Mouse (Mus musculus): Measurements from ENCODE around the gene Speg. TPM values are rescaled to one million over a fixed set of nuclear protein-coding genes. Genes with fewer than 3 reads are reported as not detected.

The Speg gene
- polyA plus RNA-seq, 1 experiment from 2014 or later = 16.7 TPM

GRCm38 (mm10) chr1:75359346-75359745 is 15.8 kb upstream of the Speg start:
- H3K27me3 ChIP-seq (ENCODE audit: control insufficient read depth, insufficient read depth, low read length) = peaks cover 9% of the 10 kb centered on the region

GRCm38 (mm10) chr1:75360112-75361031 is 14.7 kb upstream of the Speg start, which contains the start of gene Des:
Gene Des, plus strand, starts transcription at chr1:75360329.
- Histone ChIP-seq H3K9me3 (replicated peaks; ENCODE audit: control insufficient read depth, low read length) (no peaks in the 10 kb centered on the region), H3K4me2 (ENCODE audit: low read depth, low read length) (peak within 1 kb of the TSS; percentile 67), H3K4me3 (ENCODE audit: low read depth, low read length) (peak within 1 kb of the TSS; percentile 30), H3K36me3 (replicated peaks; ENCODE audit: control insufficient read depth, insufficient read depth, low read depth, low read length) (no peaks in the 10 kb centered on the region), H3K9ac (replicated peaks; ENCODE audit: low read length) (peak within 1 kb of the TSS; percentile 27; the same call in 1 of the 2 replicates), H3K27ac (replicated peaks; ENCODE audit: low read depth, low read length) (no peak within 1 kb of the TSS), H3K27me3 (ENCODE audit: control insufficient read depth, insufficient read depth, low read length) (peaks cover 9% of the 10 kb centered on the region), H3K4me1 (ENCODE audit: control insufficient read depth, insufficient read depth, low read length) (peaks cover 3% of the 10 kb centered on the region; the same call in 1 of the 2 replicates)
- ATAC-seq (replicated peaks; ENCODE audit: insufficient number of reproducible peaks, low FRiP score, low TSS enrichment, low read depth) = peak; percentile 40; the same call in 1 of the 2 replicates
- 1% methylated on average over 80 of the region's 80 CpGs for WGBS
- peak; percentile 44 for DNase-seq (ENCODE audit: low spot score)

More at GRCm38 (mm10) chr1:75359346-75359745, 15.8 kb upstream of the Speg start:
- H3K9me3 ChIP-seq (replicated peaks; ENCODE audit: control insufficient read depth, low read length) = no peaks in the 10 kb centered on the region
- no peak overlapping the region for H3K4me3 ChIP-seq (ENCODE audit: low read depth, low read length)
- H3K4me1 ChIP-seq (ENCODE audit: control insufficient read depth, insufficient read depth, low read length) = peaks cover 3% of the 10 kb centered on the region; the same call in 1 of the 2 replicates
- WGBS = 71% methylated on average over 13 of the region's 13 CpGs
- no peak overlapping the region for H3K27ac ChIP-seq (replicated peaks; ENCODE audit: low read depth, low read length)
- H3K4me2 ChIP-seq (ENCODE audit: low read depth, low read length) = no peak overlapping the region
- 0 out of 2 replicates have a peak overlapping the region, but pooled peaks have one; percentile 4 for H3K9ac ChIP-seq (replicated peaks; ENCODE audit: low read length)
- no peaks in the 10 kb centered on the region for H3K36me3 ChIP-seq (replicated peaks; ENCODE audit: control insufficient read depth, insufficient read depth, low read depth, low read length)
- no peak for DNase-seq (ENCODE audit: low spot score)
- ATAC-seq (replicated peaks; ENCODE audit: insufficient number of reproducible peaks, low FRiP score, low TSS enrichment, low read depth) = no peak

- no peak overlapping the region for H3K9ac ChIP-seq (replicated peaks; ENCODE audit: low read length)
- peak overlapping the region; percentile 30; the same call in 1 of the 2 replicates for H3K4me3 ChIP-seq (ENCODE audit: low read depth, low read length)
- WGBS = 45% methylated on average over 4 of the region's 4 CpGs
- peaks cover 3% of the 10 kb centered on the region; the same call in 1 of the 2 replicates for H3K4me1 ChIP-seq (ENCODE audit: control insufficient read depth, insufficient read depth, low read length)
- no peaks in the 10 kb centered on the region for H3K36me3 ChIP-seq (replicated peaks; ENCODE audit: control insufficient read depth, insufficient read depth, low read depth, low read length)
- H3K9me3 ChIP-seq (replicated peaks; ENCODE audit: control insufficient read depth, low read length) = no peaks in the 10 kb centered on the region
- DNase-seq (ENCODE audit: low spot score) = no peak
- no peak for ATAC-seq (replicated peaks; ENCODE audit: insufficient number of reproducible peaks, low FRiP score, low TSS enrichment, low read depth)
- no peak overlapping the region for H3K27ac ChIP-seq (replicated peaks; ENCODE audit: low read depth, low read length)
- H3K4me2 ChIP-seq (ENCODE audit: low read depth, low read length) = peak overlapping the region; percentile 67; the same call in 1 of the 2 replicates
- peaks cover 9% of the 10 kb centered on the region for H3K27me3 ChIP-seq (ENCODE audit: control insufficient read depth, insufficient read depth, low read length)
Measured at GRCm38 (mm10) chr1:75361123-75361522, 14.0 kb upstream of the Speg start.

- Histone ChIP-seq H3K9ac (replicated peaks; ENCODE audit: low read length) (no peak overlapping the region), H3K4me3 (ENCODE audit: low read depth, low read length) (no peak overlapping the region), H3K27me3 (ENCODE audit: control insufficient read depth, insufficient read depth, low read length) (peaks cover 9% of the 10 kb centered on the region), H3K9me3 (replicated peaks; ENCODE audit: control insufficient read depth, low read length) (no peaks in the 10 kb centered on the region), H3K36me3 (replicated peaks; ENCODE audit: control insufficient read depth, insufficient read depth, low read depth, low read length) (no peaks in the 10 kb centered on the region), H3K4me2 (ENCODE audit: low read depth, low read length) (no peak overlapping the region), H3K27ac (replicated peaks; ENCODE audit: low read depth, low read length) (no peak overlapping the region), H3K4me1 (ENCODE audit: control insufficient read depth, insufficient read depth, low read length) (peaks cover 3% of the 10 kb centered on the region; the same call in 1 of the 2 replicates)
- WGBS = 40% methylated on average over 4 of the region's 4 CpGs
- ATAC-seq (replicated peaks; ENCODE audit: insufficient number of reproducible peaks, low FRiP score, low TSS enrichment, low read depth) = no peak
- no peak for DNase-seq (ENCODE audit: low spot score)
Measured at GRCm38 (mm10) chr1:75361750-75362149, 13.3 kb upstream of the Speg start.

GRCm38 (mm10) chr1:75363868-75364267 is 11.2 kb upstream of the Speg start:
- no peak for ATAC-seq (replicated peaks; ENCODE audit: insufficient number of reproducible peaks, low FRiP score, low TSS enrichment, low read depth)
- Histone ChIP-seq H3K4me2 (ENCODE audit: low read depth, low read length) (no peak overlapping the region), H3K36me3 (replicated peaks; ENCODE audit: control insufficient read depth, insufficient read depth, low read depth, low read length) (no peaks in the 10 kb centered on the region), H3K9me3 (replicated peaks; ENCODE audit: control insufficient read depth, low read length) (no peaks in the 10 kb centered on the region), H3K4me3 (ENCODE audit: low read depth, low read length) (no peak overlapping the region), H3K9ac (replicated peaks; ENCODE audit: low read length) (no peak overlapping the region), H3K4me1 (ENCODE audit: control insufficient read depth, insufficient read depth, low read length) (peaks cover 3% of the 10 kb centered on the region; the same call in 1 of the 2 replicates), H3K27me3 (ENCODE audit: control insufficient read depth, insufficient read depth, low read length) (peaks cover 9% of the 10 kb centered on the region), H3K27ac (replicated peaks; ENCODE audit: low read depth, low read length) (no peak overlapping the region)
- DNase-seq (ENCODE audit: low spot score) = no peak
- WGBS = 92% methylated on average over 3 of the region's 3 CpGs

- Histone ChIP-seq H3K27me3 (ENCODE audit: control insufficient read depth, insufficient read depth, low read length) (peaks cover 3% of the 10 kb centered on the region; the same call in 1 of the 2 replicates), H3K9me3 (replicated peaks; ENCODE audit: control insufficient read depth, low read length) (no peaks in the 10 kb centered on the region), H3K9ac (replicated peaks; ENCODE audit: low read length) (no peak overlapping the region), H3K4me3 (ENCODE audit: low read depth, low read length) (no peak overlapping the region), H3K27ac (replicated peaks; ENCODE audit: low read depth, low read length) (no peak overlapping the region), H3K4me1 (ENCODE audit: control insufficient read depth, insufficient read depth, low read length) (no peaks in the 10 kb centered on the region), H3K36me3 (replicated peaks; ENCODE audit: control insufficient read depth, insufficient read depth, low read depth, low read length) (no peaks in the 10 kb centered on the region), H3K4me2 (ENCODE audit: low read depth, low read length) (no peak overlapping the region)
- 88% methylated on average over 14 of the region's 14 CpGs for WGBS
- DNase-seq (ENCODE audit: low spot score) (no peak), ATAC-seq (replicated peaks; ENCODE audit: insufficient number of reproducible peaks, low FRiP score, low TSS enrichment, low read depth) (no peak)
Measured at GRCm38 (mm10) chr1:75365510-75366137, 9.5 kb upstream of the Speg start.

GRCm38 (mm10) chr1:75369360-75369983 is 5.6 kb upstream of the Speg start:
- Histone ChIP-seq H3K9ac (replicated peaks; ENCODE audit: low read length) (no peak overlapping the region), H3K27me3 (ENCODE audit: control insufficient read depth, insufficient read depth, low read length) (no peaks in the 10 kb centered on the region), H3K9me3 (replicated peaks; ENCODE audit: control insufficient read depth, low read length) (no peaks in the 10 kb centered on the region), H3K4me3 (ENCODE audit: low read depth, low read length) (no peak overlapping the region), H3K4me2 (ENCODE audit: low read depth, low read length) (no peak overlapping the region), H3K4me1 (ENCODE audit: control insufficient read depth, insufficient read depth, low read length) (no peaks in the 10 kb centered on the region), H3K36me3 (replicated peaks; ENCODE audit: control insufficient read depth, insufficient read depth, low read depth, low read length) (no peaks in the 10 kb centered on the region), H3K27ac (replicated peaks; ENCODE audit: low read depth, low read length) (no peak overlapping the region)
- ATAC-seq (replicated peaks; ENCODE audit: insufficient number of reproducible peaks, low FRiP score, low TSS enrichment, low read depth) = no peak
- no peak for DNase-seq (ENCODE audit: low spot score)
- 45% methylated on average over 25 of the region's 25 CpGs for WGBS

All from embryonic facial prominence, embryonic 11.5 days (tissue).